Mouse (Mus musculus): ENCODE data around the gene Sycp1. TPM values are rescaled to one million over a fixed set of nuclear protein-coding genes. Genes with fewer than 3 reads are reported as not detected.

The Sycp1 gene
- polyA plus RNA-seq, 1 experiment = not detected

DNA sequence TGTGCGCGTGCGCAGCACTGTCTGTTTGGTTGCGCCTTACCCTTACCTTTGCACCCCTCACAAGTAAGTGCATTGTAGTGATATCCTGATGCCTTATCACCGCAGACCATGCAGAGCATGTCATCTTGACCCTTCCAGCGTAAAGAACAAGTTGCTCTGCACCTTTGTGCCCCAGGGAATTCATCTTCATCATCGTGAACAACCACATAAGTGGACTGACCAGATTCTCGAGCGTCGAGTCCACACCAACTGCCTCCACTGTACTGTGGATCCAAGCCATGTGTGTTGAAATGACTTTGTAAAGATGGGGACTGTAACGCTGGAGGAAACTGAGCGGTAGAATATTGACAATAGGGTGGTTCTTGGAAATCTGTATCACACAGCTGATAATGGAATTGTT is 18.6 kb upstream of the Sycp1 start:
- DNase-seq = no peak
- WGBS = 74% methylated on average over 12 of the region's 12 CpGs
- TF ChIP-seq CTCF (IDR thresholded peaks at IDR 0.05; ENCODE audit: insufficient read depth, low read length) (no peak), POLR2A (IDR thresholded peaks at IDR 0.05; ENCODE audit: borderline replicate concordance, extremely low read depth, low read depth, low read length) (no peak)
- Histone ChIP-seq H3K4me1 (ENCODE audit: control insufficient read depth, insufficient read depth, low read length) (no peaks in the 10 kb centered on the region), H3K4me3 (replicated peaks; ENCODE audit: extremely low read depth, low read depth, low read length) (no peak overlapping the region)

DNA sequence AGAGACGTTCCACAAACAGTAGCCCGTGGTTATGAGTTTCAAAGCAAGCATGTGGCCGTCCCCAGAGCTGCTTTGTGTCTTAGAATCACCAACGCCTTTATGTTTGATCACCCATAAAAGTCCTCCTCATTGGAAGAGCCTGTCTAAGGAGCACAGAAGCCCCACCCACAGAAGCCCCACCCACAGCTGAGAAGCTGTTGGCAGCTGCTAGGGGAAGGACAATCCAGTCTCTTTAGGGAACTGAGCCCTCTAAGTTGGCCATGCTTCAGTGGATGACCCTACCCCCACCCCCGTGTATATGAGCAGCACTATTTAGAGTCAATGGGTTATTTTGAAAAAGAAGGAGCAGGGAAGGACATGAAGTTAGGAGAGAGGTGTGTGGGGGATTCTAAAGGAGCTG is 11.0 kb upstream of the Sycp1 start:
- WGBS = 48% methylated on average over 5 of the region's 5 CpGs
- Histone ChIP-seq H3K4me3 (replicated peaks; ENCODE audit: extremely low read depth, low read depth, low read length) (no peak overlapping the region), H3K4me1 (ENCODE audit: control insufficient read depth, insufficient read depth, low read length) (no peaks in the 10 kb centered on the region)
- TF ChIP-seq POLR2A (IDR thresholded peaks at IDR 0.05; ENCODE audit: borderline replicate concordance, extremely low read depth, low read depth, low read length) = no peak
- no peak for DNase-seq

DNA sequence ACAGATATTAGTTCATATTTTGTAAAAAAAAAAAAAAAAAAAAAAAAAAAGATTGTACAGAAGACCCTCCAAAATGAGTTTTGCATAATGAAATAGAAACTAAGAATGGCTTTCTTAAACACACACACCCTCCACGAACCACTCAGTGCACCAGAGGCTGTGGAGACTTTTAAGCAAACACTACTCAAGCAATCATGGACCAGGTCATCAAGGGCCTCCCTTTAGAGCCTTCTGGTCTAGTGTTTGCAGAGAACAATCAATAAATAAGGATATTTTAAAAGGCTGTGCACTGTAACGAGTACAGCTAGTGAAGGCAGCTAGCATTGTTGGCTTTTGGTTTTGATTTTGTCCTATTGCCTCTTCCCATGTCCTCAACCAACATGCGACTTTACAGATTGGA is 10.4 kb upstream of the Sycp1 start:
- no peak for DNase-seq
- TF ChIP-seq CTCF (IDR thresholded peaks at IDR 0.05; ENCODE audit: insufficient read depth, low read length) (no peak), POLR2A (IDR thresholded peaks at IDR 0.05; ENCODE audit: borderline replicate concordance, extremely low read depth, low read depth, low read length) (no peak)
- H3K4me3 ChIP-seq (replicated peaks; ENCODE audit: extremely low read depth, low read depth, low read length) = peak overlapping the region; percentile 45
- no peaks in the 10 kb centered on the region for H3K4me1 ChIP-seq (ENCODE audit: control insufficient read depth, insufficient read depth, low read length)
- WGBS = 61% methylated on average over 3 of the region's 3 CpGs

DNA sequence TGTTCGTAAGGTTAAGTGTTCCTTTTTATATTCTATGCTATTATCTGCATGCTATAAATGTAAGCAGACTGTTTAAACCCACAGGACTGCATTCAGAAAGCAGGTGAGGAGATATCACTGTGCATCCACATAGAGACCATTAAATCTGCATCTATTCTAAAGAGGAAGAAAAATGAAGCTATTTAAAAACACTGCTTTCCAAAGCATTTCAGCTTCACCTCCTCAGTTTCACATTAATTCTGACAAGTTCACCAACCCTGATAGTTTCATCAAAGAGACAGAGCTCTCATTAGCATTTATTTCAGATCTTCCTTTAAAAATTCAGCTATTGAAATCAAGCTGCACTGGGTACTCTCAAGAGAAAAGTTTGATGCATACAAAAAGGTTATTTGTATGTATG is 2.2 kb upstream of the Sycp1 start:
- 90% methylated on average over 1 of the region's 1 CpGs for whole genome bisulfite sequencing
- Histone ChIP-seq H3K4me3 (replicated peaks; ENCODE audit: extremely low read depth, low read depth, low read length) (no peak overlapping the region), H3K4me1 (ENCODE audit: control insufficient read depth, insufficient read depth, low read length) (no peaks in the 10 kb centered on the region)
- TF ChIP-seq POLR2A (IDR thresholded peaks at IDR 0.05; ENCODE audit: borderline replicate concordance, extremely low read depth, low read depth, low read length) = no peak
- no peak for TF ChIP-seq CTCF (IDR thresholded peaks at IDR 0.05; ENCODE audit: insufficient read depth, low read length)
- DNase-seq = no peak

DNA sequence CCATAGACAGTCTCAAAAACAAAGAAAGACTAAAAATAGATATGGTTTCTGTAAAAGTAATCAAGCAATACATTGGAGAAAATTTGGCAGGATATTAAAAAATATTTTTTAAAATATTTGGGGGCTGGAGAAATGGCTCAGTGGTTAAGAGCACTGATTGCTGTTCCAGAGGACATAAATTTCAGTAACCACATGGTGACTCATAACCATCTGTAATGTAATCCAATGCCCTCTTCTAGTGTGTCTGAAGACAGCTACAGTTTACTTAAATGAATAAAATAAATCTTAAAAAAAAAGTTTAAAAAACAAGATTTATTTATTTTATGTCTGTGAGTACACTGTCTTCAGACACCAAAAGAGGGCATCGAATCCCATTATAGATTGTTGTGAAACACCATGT is 36.8 kb downstream of the Sycp1 start:
- 92% methylated on average over 1 of the region's 1 CpGs for WGBS
- no peak for DNase-seq
- TF ChIP-seq CTCF (IDR thresholded peaks at IDR 0.05; ENCODE audit: insufficient read depth, low read length) (no peak), POLR2A (IDR thresholded peaks at IDR 0.05; ENCODE audit: borderline replicate concordance, extremely low read depth, low read depth, low read length) (no peak)
- Histone ChIP-seq H3K4me1 (ENCODE audit: control insufficient read depth, insufficient read depth, low read length) (no peaks in the 10 kb centered on the region), H3K4me3 (replicated peaks; ENCODE audit: extremely low read depth, low read depth, low read length) (no peak overlapping the region)

DNA sequence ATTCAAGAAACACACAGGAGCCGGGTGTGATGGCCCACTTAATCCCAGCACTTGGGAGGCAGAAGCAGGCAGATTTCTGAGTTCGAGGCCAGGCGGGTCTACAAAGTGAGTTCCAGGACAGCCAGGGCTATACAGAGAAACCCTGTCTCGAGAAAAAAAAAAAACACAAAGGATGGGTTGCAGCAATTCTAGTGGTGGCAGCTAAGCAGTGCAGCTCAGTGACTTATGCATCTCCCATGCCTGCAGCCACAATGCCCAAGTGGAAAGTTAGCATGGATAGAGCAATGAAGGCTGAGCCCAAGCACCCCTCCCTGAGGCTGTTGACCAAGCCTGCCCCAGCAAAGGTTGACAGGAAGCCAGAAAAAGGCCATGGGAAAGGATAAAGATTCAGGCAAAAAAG is 55.4 kb downstream of the Sycp1 start:
- H3K4me3 ChIP-seq (replicated peaks; ENCODE audit: extremely low read depth, low read depth, low read length) = no peak overlapping the region
- TF ChIP-seq CTCF (IDR thresholded peaks at IDR 0.05; ENCODE audit: insufficient read depth, low read length) = no peak
- no peak for TF ChIP-seq POLR2A (IDR thresholded peaks at IDR 0.05; ENCODE audit: borderline replicate concordance, extremely low read depth, low read depth, low read length)
- no peaks in the 10 kb centered on the region for H3K4me1 ChIP-seq (ENCODE audit: control insufficient read depth, insufficient read depth, low read length)
- no peak for DNase-seq
- WGBS = 75% methylated on average over 4 of the region's 4 CpGs

DNA sequence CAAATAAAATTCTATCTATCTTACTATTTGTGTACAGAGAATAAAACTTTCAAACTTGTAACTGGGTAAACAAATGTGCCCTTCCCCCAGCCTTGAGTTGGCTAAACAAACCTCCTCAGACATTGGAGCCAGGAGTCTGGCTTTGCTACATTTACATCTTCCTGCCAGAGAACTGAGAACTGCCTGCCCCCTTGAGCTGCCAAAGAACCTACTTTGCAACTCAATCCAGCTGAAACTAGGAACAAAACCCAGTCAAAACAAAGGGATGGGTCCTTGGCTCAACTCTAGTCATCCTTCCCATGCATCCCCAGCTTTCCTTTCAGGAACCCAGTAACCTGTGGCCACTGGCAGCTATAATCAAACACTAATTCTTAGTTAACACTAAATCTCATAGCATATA is 87.2 kb downstream of the Sycp1 start:
- no peak overlapping the region for H3K4me3 ChIP-seq (replicated peaks; ENCODE audit: extremely low read depth, low read depth, low read length)
- no peaks in the 10 kb centered on the region for H3K4me1 ChIP-seq (ENCODE audit: control insufficient read depth, insufficient read depth, low read length)
- no peak for DNase-seq
- TF ChIP-seq POLR2A (IDR thresholded peaks at IDR 0.05; ENCODE audit: borderline replicate concordance, extremely low read depth, low read depth, low read length) = no peak
- no peak for TF ChIP-seq CTCF (IDR thresholded peaks at IDR 0.05; ENCODE audit: insufficient read depth, low read length)

DNA sequence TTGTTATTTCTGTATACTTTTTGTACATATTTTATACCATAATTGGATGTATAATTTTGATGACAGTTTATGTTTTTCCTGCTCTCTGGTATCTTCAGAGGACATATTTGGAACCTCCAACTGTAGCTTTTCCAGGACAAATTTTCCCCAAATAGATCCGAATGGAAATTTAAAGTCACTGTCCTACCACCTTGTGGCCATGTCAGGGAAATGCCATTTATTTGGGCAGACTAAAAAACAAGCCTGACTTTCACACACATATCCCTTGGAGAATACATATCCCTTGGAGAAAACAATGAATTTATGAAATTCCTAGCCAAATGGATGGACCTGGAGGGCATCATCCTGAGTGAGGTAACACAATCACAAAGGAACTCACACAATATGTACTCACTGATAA is 93.5 kb downstream of the Sycp1 start:
- no peaks in the 10 kb centered on the region for H3K4me1 ChIP-seq (ENCODE audit: control insufficient read depth, insufficient read depth, low read length)
- 37% methylated on average over 1 of the region's 1 CpGs for WGBS
- no peak overlapping the region for H3K4me3 ChIP-seq (replicated peaks; ENCODE audit: extremely low read depth, low read depth, low read length)
- TF ChIP-seq CTCF (IDR thresholded peaks at IDR 0.05; ENCODE audit: insufficient read depth, low read length) (no peak), POLR2A (IDR thresholded peaks at IDR 0.05; ENCODE audit: borderline replicate concordance, extremely low read depth, low read depth, low read length) (no peak)
- DNase-seq = no peak

DNA sequence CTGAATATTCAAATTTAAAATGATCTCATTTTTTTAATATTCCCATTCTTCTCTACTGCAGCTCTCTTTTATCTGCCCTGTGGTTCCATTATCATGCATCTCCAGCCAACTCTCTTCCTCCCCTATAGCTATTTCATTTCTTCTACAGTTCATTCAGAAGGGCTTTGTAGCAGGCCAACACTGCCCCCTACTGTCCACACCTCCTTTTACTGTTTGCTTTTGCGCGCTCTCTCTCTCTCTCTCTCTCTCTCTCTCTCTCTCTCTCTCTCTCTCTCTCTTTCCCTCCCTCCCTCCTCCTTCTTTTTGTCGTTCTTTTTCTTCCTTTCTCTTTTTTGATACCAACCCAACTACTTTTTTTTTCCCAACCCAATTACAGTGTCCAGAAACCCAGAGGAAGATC is 132.0 kb downstream of the Sycp1 start:
- WGBS = 0% methylated on average over 3 of the region's 3 CpGs

DNA sequence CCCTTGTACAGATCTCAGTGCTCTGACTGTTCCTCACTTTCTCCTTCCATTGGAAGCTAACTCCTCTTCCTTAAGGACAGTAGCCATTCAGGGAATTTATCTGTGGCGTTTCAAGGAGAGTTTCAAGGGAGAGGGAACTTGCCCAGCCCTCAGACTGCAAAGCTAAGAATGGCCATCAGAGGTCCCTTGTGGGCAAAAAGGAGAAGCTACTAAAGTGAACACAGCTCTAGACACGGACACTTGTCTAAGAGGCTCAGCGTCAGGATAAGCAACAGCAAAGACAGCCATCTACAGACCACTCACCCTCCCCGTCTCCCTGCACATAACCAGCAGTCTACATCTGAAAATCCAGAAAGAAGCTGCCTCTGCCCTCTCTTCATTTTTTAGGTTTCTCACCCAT is 148.5 kb downstream of the Sycp1 start:
- 37% methylated on average over 4 of the region's 4 CpGs for WGBS
- no peaks in the 10 kb centered on the region for H3K4me1 ChIP-seq (ENCODE audit: control insufficient read depth, insufficient read depth, low read length)
- DNase-seq = no peak
- TF ChIP-seq CTCF (IDR thresholded peaks at IDR 0.05; ENCODE audit: insufficient read depth, low read length) = no peak
- TF ChIP-seq POLR2A (IDR thresholded peaks at IDR 0.05; ENCODE audit: borderline replicate concordance, extremely low read depth, low read depth, low read length) = no peak
- no peak overlapping the region for H3K4me3 ChIP-seq (replicated peaks; ENCODE audit: extremely low read depth, low read depth, low read length)

More for the DNA sequence above, 132.0 kb downstream of the Sycp1 start:
- peak; percentile 71 for DNase-seq
- Histone ChIP-seq H3K4me1 (ENCODE audit: control insufficient read depth, insufficient read depth, low read length) (no peaks in the 10 kb centered on the region), H3K4me3 (replicated peaks; ENCODE audit: extremely low read depth, low read depth, low read length) (no peak overlapping the region)
- TF ChIP-seq CTCF (IDR thresholded peaks at IDR 0.05; ENCODE audit: insufficient read depth, low read length) (peak; percentile 55; the same call in 1 of the 2 replicates), POLR2A (IDR thresholded peaks at IDR 0.05; ENCODE audit: borderline replicate concordance, extremely low read depth, low read depth, low read length) (no peak)

DNA sequence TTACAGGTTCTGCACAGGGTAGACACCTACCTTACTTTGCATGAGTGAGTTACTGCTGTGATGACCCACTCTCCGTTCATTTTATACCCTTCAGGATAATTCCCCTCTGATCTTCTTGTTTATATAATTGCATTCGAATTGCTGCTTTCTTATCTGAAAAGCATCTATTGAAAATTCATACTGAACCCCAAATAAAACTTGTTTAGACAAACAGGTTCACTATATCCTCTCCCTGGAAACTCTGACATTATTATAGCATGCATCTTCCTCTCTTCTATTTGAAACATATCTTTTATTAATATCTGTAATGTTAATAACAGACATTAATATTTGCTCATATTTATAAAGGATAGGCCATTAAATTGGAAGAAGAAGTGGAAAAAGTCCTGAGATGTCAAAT is 153.3 kb downstream of the Sycp1 start, which contains the start of gene Tshb:
Gene Tshb, minus strand, starts transcription at position 101 of the 400 bp plus-strand sequence.
- H3K4me3 ChIP-seq (replicated peaks; ENCODE audit: extremely low read depth, low read depth, low read length) = no peak within 1 kb of the TSS
- WGBS = 70% methylated on average over 2 of the region's 2 CpGs
- no peak for DNase-seq
- TF ChIP-seq CTCF (IDR thresholded peaks at IDR 0.05; ENCODE audit: insufficient read depth, low read length) (no peak), POLR2A (IDR thresholded peaks at IDR 0.05; ENCODE audit: borderline replicate concordance, extremely low read depth, low read depth, low read length) (no peak)
- H3K4me1 ChIP-seq (ENCODE audit: control insufficient read depth, insufficient read depth, low read length) = no peaks in the 10 kb centered on the region
